In genomic region chr5:129586016-129586415, GRCm38 (mm10) we compare ENCODE assay signal across 8 mouse cellular contexts. TPM values are rescaled to one million over a fixed set of nuclear protein-coding genes. Genes with fewer than 3 reads are reported as not detected.
A peak's percentile ranks its signal among the peaks of the same experiment; 100 is the strongest.
DNase-seq lines count a peak whose midpoint lies in the region; ATAC-seq and TF ChIP-seq lines count a peak whose summit lies in the region.

No protein-coding gene starts in this region.

- no peak overlapping the region for H3K27ac ChIP-seq in gastrocnemius, adult 2 months
- peak overlapping the region; percentile 61 for H3K27ac ChIP-seq in hindbrain, embryonic 16.5 days (ENCODE audit: low read depth, low read length)

- peaks cover 2% of the 10 kb centered on the region; the same call in 1 of the 2 replicates for H3K27me3 ChIP-seq in hindbrain, embryonic 16.5 days (replicated peaks; ENCODE audit: control insufficient read depth, insufficient read depth, low read length)

- WGBS in hindbrain, embryonic 16.5 days: 1% methylated on average over 12 of the region's 17 CpGs

- peak; percentile 76 for ATAC-seq in hindbrain, embryonic 16.5 days
- ATAC-seq in megakaryocyte progenitor cell, adult 5-6 weeks (replicated peaks; ENCODE audit: poor library complexity): peak; percentile 77

- intact Hi-C loops in gastrocnemius, adult 2 months (cut with DNase I): loop anchor here (2.0 kb wide), 3 partner anchors 169 to 523 kb away; no protein-coding TSS in a partner anchor
- intact Hi-C loops in left cerebral cortex, postnatal 10 days (cut with DNase I): loop anchor here (5.0 to 10.0 kb wide), 2 partner anchors 171 to 524 kb away; no protein-coding TSS in a partner anchor

- peak overlapping the region; percentile 87 for H3K9ac ChIP-seq in hindbrain, embryonic 16.5 days (ENCODE audit: low read depth, low read length)

- peak; percentile 96 for TF ChIP-seq CTCF in gastrocnemius, adult 2 months (IDR thresholded peaks at IDR 0.05)

- H3K4me2 ChIP-seq in hindbrain, embryonic 16.5 days (ENCODE audit: low read length): peak overlapping the region; percentile 99

- H3K4me1 ChIP-seq in hindbrain, embryonic 16.5 days (ENCODE audit: control insufficient read depth, insufficient read depth, low read depth, low read length): peaks cover 30% of the 10 kb centered on the region

- H3K4me3 ChIP-seq in gastrocnemius, adult 2 months: peak overlapping the region; percentile 87
- H3K4me3 ChIP-seq in hindbrain, embryonic 16.5 days (ENCODE audit: low read length): peak overlapping the region; percentile 85

- no peaks in the 10 kb centered on the region for H3K9me3 ChIP-seq in hindbrain, embryonic 16.5 days (ENCODE audit: control insufficient read depth, low read length)

- H3K36me3 ChIP-seq in hindbrain, embryonic 16.5 days (ENCODE audit: control insufficient read depth, insufficient read depth, low read length): no peaks in the 10 kb centered on the region

- peak; percentile 38 for DNase-seq in adipocyte (ENCODE audit: low spot score)
- DNase-seq in cerebellum, postnatal 25 days: peak; percentile 93 to 95
- DNase-seq in gastrocnemius, adult 2 months: peak; percentile 85
- peak; percentile 78 to 89 for DNase-seq in left cerebral cortex, postnatal 10 days (ENCODE audit: extremely low spot score in 1 of 2, low spot score in 2 of 2)
- peak; percentile 85 for DNase-seq in right cerebral cortex, postnatal 25 days
- DNase-seq in urinary bladder, postnatal 36 days (ENCODE audit: low spot score in 2 of 2): peak; percentile 62 to 74

RNA-seq across cellular contexts. Expression of gene Mmp17, which starts 2.0 kb away (rescaled TPM):
- under 1 TPM; 0.26 to 0.39 TPM for total RNA-seq in gastrocnemius, adult 2 months (2021)
- polyA plus RNA-seq in hindbrain, embryonic 16.5 days (2015; fragmentation: Nextera tagmentation; extraction: Ambion mirVana): 10.8 and 11.0 TPM in 2 replicates
- total RNA-seq in left cerebral cortex, postnatal 10 days (2021): 10 to 100 TPM; 62.2 to 62.9 TPM
- total RNA-seq in megakaryocyte progenitor cell, adult 5-6 weeks (2015): 0.10 TPM in 1 of 2 replicates, not detected in the other
- total RNA-seq in megakaryocyte progenitor cell, adult 5-6 weeks (2017): not detected in 2 replicates

Comparison
In these comparisons a context has a peak if more than half of its experiments do, and no peak if none do; other contexts are left out.
1. DNase-seq: peak in every context shown above with its lines; median percentile 94 in cerebellum, postnatal 25 days; 85 in gastrocnemius, adult 2 months; 85 in right cerebral cortex, postnatal 25 days; 84 in left cerebral cortex, postnatal 10 days; 68 in urinary bladder, postnatal 36 days; 38 in adipocyte.
2. RNA of gene Mmp17, which starts 2.0 kb away (total RNA-seq): 62.2 to 62.9 TPM in left cerebral cortex, postnatal 10 days; 0.26 to 0.39 TPM in gastrocnemius, adult 2 months and 0.10 TPM in megakaryocyte progenitor cell, adult 5-6 weeks; every median in the first group is over 10 times any median in the second.